Mouse (Mus musculus): ENCODE measurements around the gene Saysd1.

Saysd1 gene

DNA sequence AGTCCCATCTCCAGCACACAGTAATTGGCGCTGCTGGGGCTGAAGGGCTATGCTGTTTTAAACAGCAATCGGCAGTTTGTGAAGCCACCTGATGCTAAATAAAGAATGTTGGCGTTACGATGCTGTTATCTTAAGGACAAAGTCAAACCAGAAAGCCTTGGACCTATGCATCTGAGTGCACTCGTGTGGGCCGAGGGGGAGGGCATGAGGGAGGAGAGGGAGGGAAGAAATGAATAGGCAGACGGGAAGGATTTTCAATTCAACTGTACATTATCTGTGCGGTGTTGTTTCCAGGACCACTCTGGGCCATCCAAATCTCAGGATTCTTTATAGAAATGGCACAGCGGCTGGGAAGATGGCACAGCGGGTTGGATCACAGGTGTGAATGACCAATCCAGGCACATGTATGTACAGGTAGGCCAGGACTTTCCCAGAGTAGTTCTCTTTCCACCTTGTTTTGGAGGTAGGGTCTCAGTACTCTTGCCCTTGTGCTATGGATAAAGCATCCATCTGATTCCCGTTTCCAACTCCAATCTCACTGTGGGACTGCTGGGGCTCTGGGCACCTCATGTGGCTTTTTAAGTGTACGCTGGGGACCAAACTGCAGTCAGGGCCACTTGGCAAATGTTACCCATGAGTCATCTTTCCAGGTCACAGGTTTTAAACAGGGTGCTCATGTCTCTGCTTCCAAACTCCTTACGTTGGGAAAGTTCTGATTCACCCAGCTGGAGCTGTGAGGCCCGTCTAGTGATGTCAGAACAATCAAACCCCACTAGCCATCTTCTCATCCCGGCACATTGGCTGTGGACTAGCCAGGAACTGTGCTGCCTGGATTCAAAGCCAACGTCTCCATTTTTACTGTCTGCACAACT, at the start of gene Saysd1:
Gene Saysd1 (minus strand): TSS at position 51 of the 872 bp plus-strand sequence.
- in situ Hi-C loops (cut with MboI, MseI): loop anchor here in 1 of 2 experiments (25.0 kb wide), 1 partner anchor 1251 kb away; the partner anchor contains the start of gene Ube2e2

- in situ Hi-C loops (cut with MboI, MseI): loop anchor here in 1 of 2 experiments (5.0 kb wide), 1 partner anchor 67 kb away; no protein-coding TSS in a partner anchor
These were observed 47.1 kb upstream of the Saysd1 start for GRCm38 (mm10) chr14:20185426-20185825.

- in situ Hi-C loops (cut with MboI, MseI): no loop called here
These were observed 45.4 kb upstream of the Saysd1 start for GRCm38 (mm10) chr14:20183701-20184100.

GRCm38 (mm10) chr14:20182596-20182995, 44.3 kb upstream of the Saysd1 start:
- in situ Hi-C loops (cut with MboI, MseI): no loop called here

- in situ Hi-C loops (cut with MboI, MseI): no loop called here
These were observed 43.2 kb upstream of the Saysd1 start, which contains the start of gene Kcnk5 for GRCm38 (mm10) chr14:20181466-20181921. Kcnk5 (minus strand) TSS chr14:20181809.

DNA sequence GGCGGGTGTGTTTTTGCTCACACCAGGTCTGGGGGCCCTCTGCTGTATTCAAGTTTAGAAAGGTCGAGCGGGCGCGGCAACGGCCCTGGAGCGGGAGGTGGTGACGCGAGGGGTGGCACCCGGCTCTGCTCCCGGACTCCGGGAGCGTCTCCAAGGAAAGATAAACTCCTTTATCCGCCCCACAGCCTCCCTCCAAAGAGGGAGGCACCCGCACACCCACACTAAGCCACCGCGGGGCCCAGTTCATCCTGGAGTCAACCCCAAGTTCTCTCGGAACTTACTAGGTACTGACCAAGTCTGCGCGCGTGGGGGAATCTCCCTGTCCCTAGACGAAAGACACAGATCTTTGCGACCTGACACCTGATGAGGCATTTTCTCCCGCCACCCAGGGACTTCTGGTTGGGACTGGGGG, 42.4 kb upstream of the Saysd1 start:
- in situ Hi-C loops (cut with MboI, MseI): no loop called here

DNA sequence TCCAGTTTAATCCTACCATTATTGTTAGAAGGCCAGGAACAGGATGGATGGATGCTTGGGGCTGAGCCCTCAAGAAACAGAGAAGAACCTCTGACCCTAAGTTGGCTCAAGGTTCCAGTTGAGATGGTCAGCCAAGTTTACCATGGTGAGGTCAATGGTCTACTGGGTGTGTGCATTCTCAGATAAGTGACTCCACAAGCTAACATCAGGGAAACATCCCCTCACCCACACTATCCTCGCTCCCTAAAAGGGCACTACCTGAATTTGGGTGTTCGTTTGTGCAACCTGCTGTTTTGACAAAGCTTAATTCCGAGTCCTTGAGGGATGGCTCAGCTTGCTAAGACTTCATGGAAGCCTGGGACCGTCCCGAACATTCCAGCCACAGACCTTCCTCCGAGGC, 42.0 kb upstream of the Saysd1 start:
- in situ Hi-C loops (cut with MboI, MseI): no loop called here

DNA sequence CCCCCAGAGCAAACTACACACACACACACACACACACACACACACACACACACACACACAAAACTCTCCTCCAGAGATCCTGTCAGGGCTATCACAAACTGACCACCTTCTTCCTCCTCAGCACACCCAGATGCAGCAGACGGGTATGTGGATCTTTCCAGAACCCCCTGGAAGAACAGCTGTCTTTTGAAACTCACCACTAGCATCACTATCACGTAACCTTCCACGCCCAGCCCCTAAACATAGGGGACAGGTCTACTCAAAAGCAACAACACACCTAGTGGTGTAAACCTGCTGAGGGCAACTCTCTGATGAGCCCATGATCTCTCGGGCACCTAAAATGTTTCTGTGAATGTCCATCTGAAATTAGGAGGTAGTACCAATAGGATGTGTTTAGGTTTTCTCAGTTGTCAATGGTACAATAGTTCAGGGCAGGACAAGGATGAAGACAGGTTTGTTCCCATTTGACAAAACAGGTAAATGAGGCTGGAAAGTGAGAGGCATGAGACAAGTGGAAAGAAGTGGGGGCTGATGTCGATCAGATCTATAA, 41.5 kb upstream of the Saysd1 start:
- in situ Hi-C loops (cut with MboI, MseI): no loop called here

GRCm38 (mm10) chr14:20179080-20179479, 40.7 kb upstream of the Saysd1 start:
- in situ Hi-C loops (cut with MboI, MseI): no loop called here

DNA sequence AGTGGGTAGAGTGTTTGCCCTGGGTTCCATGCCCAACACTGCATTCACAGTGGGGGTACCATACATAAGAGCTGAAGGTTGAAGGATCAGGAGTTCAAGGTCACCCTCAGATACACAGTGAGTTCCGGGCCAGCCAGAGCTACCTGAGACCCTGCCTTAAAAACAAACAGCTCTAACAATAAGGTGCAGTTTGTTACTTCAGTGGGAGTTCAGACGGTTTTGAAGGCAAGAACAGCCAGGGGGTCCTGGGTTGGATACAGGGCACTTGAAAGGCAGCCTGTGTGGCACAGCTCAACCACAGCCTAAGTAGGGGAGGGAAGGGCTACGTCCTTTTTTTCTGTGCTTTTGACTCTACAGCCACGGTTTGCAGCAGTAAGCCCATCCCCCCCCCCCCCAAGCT, 40.3 kb upstream of the Saysd1 start:
- in situ Hi-C loops (cut with MboI, MseI): no loop called here

GRCm38 (mm10) chr14:20177494-20178123, 39.3 kb upstream of the Saysd1 start:
- in situ Hi-C loops (cut with MboI, MseI): no loop called here

DNA sequence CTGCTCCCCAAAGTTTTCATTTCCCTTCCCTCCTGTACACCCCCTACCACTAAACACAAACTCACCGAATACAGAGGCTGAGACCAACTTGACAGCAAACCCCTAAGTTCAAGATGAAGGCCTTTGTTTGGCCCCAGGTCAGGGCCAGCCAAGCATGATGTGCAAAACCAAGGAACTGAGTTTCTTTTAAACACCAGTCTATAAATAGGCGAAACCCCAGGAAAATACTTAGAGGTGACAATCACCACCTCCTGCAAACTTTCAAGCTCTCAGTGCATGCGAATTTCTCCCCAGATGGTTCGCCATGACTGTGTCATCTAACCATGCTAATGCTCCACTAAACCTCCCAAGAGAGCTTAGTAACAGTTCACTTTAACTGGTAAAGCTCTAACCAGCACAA, 37.4 kb upstream of the Saysd1 start:
- in situ Hi-C loops (cut with MboI, MseI): no loop called here

- in situ Hi-C loops (cut with MboI, MseI): no loop called here
These were observed 36.8 kb upstream of the Saysd1 start for GRCm38 (mm10) chr14:20175114-20175513.

GRCm38 (mm10) chr14:20174696-20175095, 36.4 kb upstream of the Saysd1 start:
- in situ Hi-C loops (cut with MboI, MseI): no loop called here

DNA sequence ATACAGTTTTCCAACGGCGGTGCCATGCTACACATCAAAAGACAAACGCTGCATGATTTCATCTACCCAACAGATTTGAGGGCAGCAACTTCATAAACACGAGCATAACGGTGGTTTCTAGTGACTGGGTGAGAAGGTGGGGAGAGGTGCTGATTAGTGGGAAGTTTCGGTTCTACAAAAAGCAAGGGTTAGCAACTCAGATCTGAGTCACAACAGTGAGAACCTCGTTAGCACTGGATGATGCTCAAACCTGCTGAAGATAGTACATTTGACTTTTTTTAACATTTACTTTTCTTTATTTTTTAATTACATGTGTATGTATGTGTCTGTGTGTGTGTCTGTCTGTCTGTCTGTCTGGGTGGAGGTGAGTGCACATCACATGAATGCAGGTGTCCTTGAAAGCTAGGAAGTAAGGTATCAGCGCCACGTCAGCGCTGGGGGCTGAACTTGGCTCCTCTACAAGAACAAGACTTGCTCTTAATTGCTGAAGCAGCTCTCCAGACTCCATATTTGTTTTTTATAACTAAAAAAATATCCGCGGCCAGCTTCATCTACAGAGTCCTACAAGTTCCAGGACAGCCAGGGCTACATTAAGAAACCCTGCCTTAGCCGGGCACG, 35.6 kb upstream of the Saysd1 start:
- in situ Hi-C loops (cut with MboI, MseI): no loop called here

- in situ Hi-C loops (cut with MboI, MseI): no loop called here
These were observed 34.6 kb upstream of the Saysd1 start for GRCm38 (mm10) chr14:20172924-20173323.

- in situ Hi-C loops (cut with MboI, MseI): no loop called here
These were observed 34.2 kb upstream of the Saysd1 start for GRCm38 (mm10) chr14:20172509-20172908.

- in situ Hi-C loops (cut with MboI, MseI): no loop called here
These were observed 33.5 kb upstream of the Saysd1 start for GRCm38 (mm10) chr14:20171840-20172239.

GRCm38 (mm10) chr14:20169251-20169650, 30.9 kb upstream of the Saysd1 start:
- in situ Hi-C loops (cut with MboI, MseI): loop anchor here in 1 of 2 experiments (10.0 kb wide), 1 partner anchor 906 kb away; no protein-coding TSS in a partner anchor

GRCm38 (mm10) chr14:20168478-20168877, 30.1 kb upstream of the Saysd1 start:
- in situ Hi-C loops (cut with MboI, MseI): loop anchor here in 1 of 2 experiments (10.0 kb wide), 1 partner anchor 906 kb away; no protein-coding TSS in a partner anchor

DNA sequence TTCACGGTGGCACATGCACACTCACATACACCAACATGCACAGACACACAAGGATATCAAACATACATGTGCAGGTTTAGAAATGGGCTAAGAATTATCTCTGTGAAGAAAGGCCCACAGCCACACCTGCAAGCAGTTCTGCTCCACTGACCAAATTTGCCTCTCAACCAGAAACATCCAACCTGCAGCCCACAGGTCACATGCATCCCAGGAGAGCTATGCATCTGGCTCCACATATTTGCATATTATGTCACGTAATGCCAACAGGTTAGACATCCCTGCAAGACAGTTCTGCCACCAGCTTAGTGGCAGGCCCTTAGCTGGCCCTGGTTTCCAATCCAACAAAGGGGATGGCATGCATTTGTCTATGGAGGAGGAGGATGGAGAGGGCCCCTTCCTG, 29.7 kb upstream of the Saysd1 start:
- in situ Hi-C loops (cut with MboI, MseI): loop anchor here in 1 of 2 experiments (10.0 kb wide), 1 partner anchor 907 kb away; no protein-coding TSS in a partner anchor
